Mouse (Mus musculus): ENCODE data around the gene Zfp618.

Gene Zfp618

DNA sequence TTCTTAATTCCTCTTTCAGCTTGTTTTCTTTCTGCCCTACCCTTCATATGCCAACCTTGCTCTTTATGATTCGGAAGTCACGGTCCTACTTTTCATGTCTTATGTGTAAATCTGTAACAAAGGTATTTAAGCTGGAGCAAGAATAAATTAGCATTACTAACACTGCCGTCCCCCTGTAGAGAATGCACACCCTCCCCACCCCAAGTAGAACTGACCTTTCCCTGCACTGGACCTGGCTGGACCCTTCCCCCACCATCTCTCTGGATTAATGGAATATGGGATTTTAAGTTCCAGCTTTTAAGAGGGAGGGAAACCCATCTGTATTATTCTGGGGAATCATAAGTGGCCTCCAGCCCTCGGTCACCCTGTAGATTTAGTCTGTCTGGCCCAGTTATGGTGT lies 65.9 kb downstream of the Zfp618 start:
- no peak for DNase-seq (ENCODE audit: low spot score)

DNA sequence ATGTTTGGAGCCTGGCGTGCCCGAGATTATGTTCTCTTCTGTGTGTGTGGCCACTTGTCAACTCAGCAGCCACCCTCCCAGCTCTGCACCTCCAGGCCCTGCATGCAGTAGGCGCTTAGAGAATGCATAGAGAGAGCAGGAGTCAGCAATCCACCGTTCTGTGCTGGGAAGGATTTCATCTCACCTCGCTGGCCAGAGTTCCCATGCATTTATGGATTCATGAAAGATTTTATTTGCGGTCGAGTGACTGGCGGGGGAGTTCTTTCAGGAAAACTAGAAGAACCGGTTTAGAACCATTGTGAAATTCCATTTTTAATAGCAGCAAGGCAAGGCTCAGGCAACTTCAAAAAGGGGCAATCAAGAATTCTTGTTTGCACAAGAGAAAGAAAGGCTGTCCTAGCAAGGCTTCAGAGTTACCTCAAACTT lies 67.2 kb downstream of the Zfp618 start:
- DNase-seq (ENCODE audit: low spot score): no peak

DNA sequence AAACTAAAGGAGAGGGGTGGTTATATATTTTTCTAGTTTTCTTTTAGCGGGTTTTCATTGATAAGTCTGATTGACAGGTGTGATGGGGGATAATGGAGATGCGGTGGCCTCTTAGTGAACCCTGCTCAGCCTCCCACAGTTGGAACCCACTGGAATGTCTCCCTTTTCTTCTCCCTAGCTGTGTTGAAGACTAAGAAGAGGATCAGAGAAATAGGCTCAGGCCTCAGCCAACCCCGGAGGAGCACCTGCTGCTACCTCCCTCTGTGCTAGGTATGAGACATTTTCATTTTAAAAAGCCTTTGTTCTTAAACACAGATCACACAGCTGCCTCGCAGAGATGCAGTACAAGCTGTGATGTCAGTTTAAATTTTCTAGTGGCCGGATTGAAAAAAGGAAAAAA lies 68.4 kb downstream of the Zfp618 start:
- DNase-seq (ENCODE audit: low spot score): no peak

DNA sequence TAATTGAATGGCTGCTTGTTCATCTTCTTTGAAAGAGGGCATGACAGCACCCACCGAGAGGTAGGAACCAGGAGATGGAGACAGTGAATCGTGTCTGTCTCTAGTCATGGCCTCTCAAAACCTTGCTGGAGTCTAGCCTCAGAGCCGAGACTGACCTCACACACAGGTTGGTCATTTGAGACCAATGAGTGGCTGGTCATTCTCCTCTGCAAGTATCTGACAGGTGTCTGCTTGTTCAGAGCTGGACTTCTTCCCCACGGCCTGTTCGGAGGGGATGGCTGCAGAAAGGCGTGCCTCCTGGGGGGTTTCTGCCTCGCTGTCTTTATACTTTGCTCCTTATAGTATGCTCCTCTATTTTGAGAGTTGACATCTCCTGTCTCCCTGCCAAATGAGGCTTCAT lies 70.6 kb downstream of the Zfp618 start:
- no peak for DNase-seq (ENCODE audit: low spot score)

DNA sequence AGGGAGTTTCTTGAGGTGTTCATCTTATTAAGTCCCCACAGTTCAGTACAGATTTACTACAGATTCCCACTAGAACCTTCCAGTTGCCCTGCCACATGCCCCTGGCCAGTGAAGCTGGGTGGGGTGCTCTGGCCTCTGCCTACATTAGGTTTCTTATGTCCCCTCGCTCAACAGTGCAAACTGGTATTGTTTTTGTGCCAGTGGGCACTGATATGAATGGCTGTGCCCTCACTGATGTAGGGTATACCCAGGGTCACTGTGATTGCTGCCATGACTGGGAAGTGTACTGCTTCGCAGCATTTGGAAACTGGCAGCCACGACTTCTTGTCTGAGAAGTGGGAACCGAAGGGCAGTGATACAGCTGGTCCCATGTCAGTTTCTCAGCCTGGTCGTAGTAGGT lies 71.4 kb downstream of the Zfp618 start:
- DNase-seq (ENCODE audit: low spot score): no peak

DNA sequence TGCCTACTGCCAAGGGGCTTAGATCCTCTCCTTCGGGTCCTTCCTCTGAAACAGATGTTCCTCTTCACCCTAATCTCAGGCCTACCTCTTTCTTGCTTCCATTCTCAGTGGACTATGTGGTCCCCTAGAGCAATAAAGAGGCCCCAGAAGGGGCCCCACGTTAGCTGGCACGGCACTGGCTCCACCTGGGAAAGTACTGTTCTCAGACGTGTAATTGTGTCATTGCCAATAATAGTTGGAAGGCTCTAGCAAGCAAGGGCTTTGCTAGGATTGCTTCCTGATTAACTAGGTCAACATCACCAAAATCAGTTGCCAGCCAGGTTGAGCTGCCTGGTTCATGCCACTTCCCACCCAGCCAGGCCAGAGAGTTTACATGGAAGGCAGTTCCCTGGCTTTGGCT lies 72.2 kb downstream of the Zfp618 start:
- DNase-seq (ENCODE audit: low spot score): no peak

DNA sequence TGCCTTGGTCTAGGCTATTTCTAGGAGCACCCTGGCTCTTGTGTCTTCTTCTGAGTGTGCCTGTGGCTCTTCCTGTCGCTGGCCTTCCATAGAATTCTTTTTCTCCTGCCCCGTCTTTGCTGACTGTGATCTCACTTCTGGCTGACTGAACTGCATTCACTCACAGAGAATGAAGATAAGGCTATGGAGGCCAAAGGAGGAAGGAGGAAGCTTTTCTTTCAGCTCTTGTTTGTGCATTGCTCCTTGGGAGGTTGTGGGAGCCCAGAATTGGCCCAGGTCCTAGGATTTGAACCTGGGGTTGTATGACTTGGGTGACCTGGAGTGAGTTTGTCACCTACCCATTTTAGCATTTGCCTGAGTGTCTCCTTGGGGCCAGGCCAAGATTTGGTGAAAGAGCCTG lies 72.9 kb downstream of the Zfp618 start:
- no peak for DNase-seq (ENCODE audit: low spot score)

DNA sequence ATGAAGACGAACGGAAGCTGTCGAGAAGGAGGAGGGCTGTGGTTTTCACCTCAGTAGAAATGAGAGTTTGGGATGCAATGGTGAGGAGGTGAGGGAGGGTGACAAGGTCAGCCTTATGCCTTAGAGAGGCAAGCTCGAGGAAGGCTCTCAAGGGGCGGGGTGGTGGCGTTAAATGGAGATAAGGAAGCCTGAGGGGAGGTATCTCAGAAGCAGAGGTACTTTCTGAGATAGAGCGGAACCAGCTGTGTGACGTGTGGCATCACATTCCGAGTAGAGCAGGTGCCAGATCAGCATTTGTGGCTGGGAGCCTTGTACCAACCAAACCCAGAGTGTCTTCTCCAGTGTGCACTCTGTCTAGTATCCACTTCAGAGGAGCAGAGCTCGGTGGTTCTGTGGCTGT lies 73.6 kb downstream of the Zfp618 start:
- no peak for DNase-seq (ENCODE audit: low spot score)

DNA sequence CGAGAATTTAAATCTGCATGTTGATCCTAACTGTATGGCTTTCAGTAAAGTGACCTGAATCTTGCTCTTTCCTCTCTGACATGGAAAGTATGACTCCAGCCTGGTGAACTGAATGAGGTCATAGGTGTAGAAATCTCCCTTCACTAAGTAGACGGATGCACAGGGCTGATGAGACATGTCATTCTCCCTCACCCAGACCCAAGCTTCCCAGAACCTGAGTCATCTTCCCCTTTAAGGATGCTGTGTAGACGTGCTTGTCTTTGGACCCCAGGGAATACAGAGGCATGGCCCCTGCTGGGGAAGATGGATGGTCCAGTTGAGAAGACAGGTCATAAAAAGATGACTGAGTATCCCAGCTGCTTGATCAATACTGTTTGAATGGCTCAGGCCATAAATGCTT lies 83.2 kb downstream of the Zfp618 start:
- no peak for DNase-seq (ENCODE audit: low spot score)

DNA sequence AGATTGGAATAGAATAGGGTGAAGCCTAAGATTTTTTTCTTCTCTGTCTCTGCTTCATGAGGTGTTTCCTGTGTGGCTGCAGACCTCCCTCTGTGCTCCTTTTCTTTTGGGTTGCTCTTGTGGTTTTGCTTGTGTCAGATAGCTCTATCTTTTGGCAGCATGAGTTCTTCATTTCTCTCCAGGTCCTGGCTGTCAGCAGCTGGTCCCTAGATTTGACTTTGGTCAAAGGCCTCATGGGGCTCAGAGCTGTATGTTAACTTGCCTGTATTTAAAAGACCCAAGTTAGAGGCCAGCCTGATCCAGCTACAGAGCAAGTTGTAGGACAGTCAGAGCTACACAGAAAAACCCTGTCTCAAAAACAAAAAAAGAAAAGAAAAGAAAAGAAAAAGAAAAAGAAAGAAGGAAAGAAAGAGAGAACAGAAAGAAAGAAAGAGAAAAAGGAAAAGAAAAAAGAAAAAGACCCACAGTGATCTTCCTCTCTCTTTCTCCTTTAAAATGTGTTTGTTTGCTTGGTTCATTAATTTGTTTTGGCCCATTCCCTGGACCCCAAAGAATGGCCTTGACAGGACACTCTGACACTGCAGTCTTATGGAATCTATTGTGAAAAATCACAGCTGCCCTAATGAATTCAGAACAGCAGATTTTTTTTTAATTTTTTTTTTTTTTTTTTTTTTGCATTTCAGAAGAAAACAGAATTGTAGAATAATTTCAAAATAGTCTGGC lies 84.4 kb downstream of the Zfp618 start:
- no peak for DNase-seq (ENCODE audit: low spot score)

DNA sequence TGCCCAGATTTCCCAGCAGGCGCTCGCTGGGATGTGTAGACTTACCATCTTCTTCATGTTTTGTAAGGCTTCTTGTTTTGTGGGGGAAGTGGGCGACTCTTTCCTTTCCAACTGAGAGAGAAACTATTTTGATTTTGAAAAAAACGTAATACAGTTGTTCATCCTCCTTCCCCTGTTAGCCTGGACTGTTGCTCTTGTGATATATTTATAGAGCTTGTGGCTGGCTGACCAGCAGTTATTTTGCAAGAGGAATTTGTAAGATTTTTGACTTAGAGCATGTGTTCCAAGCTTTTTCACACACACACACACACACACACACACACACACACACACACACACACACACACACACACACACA lies 84.9 kb downstream of the Zfp618 start:
- DNase-seq (ENCODE audit: low spot score): no peak

DNA sequence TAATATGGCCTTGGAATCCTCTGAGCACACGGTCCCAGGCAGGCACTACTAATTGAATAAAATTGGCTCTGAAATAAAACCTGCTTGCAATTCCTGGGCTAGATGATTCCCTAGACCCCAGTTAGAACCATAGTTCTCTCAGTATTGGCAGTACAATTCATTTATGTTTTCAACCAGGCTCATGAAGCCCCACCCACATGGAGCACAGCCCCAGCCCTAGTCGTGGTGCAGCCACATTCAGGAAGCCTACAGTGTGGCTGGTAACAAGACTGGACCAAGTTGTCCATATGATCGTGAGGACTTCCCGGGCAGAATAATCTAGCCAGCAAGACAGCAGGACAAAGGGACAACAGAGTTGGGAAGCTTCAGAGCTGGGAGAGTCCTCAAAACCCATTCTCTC lies 85.6 kb downstream of the Zfp618 start:
- no peak for DNase-seq (ENCODE audit: low spot score)

DNA sequence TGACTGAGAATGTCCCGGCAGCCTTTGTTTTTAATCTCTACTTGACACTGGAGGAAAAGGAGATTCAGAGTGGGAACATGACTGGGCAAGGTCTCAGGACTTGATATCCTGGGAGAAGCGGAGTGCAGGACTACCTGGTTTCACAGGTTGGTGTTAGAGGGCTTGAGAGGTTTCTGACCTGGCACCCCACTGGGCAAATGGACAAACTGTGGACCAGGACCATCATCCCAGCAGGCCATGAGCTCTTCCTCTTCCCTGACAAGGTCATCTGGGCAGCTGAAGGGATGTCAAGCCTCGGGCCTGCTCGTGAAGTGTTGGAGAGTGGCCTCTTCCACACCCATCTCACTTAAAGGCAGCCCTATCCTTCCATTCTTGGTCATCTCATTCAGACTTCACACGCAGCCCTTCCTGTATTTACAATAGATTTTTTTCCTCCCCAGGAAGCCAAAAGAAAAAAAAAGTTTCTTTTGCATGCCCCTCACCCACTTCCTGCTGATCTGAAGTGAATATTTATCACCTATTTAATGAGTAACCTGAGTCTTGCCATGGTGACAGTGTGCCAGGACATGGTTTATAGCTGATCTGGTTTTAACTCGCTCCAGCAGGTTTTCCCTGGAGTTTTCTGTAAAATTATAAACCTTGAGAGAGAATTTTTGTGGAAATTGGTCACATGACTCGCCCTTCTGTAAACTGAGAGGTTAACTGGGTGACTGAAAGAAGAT lies 86.7 kb downstream of the Zfp618 start:
- DNase-seq (ENCODE audit: low spot score): no peak

DNA sequence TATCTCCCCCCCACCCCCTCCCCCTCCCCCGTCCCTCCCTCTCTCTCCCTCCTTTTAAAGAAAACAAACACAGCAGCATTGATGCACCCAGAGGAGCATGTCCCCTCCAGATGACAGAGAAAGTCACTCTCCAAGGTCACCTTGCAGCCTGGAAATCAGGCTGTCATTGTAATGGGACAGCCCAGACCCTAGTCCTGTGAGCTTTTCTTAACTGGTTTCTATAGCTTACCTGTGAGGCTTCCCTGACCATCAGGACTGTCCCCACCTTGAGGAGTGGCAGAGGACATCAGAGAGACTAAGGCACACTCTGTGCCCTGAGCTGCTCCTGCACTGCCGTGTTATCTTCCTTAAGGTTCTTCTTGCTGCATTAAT lies 87.3 kb downstream of the Zfp618 start:
- no peak for DNase-seq (ENCODE audit: low spot score)

DNA sequence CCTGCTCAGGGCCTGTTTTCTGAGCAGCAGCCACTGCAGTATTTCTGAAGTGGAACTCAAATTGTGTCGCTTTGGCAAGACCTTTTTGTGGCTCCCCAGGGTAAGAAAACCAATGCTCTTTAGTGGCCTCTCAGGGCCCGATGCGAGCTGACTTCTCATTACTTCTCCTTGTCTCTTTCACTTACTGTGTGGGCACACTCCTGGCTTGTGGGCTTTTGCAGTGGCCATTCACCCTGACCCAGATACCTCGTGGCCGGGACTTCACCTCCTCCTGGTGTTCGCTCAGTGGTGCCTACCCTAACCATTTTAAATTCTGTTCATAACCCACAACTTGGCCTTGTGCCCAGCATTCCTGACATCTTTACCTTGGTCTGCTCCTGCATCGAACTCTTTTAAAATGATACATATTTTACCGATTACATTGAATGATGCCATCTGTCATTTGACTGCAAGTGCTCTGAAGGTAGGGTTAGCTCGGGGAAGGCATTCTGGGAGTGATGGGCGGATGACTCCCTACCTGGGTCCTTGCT lies 89.9 kb downstream of the Zfp618 start:
- DNase-seq (ENCODE audit: low spot score): no peak

DNA sequence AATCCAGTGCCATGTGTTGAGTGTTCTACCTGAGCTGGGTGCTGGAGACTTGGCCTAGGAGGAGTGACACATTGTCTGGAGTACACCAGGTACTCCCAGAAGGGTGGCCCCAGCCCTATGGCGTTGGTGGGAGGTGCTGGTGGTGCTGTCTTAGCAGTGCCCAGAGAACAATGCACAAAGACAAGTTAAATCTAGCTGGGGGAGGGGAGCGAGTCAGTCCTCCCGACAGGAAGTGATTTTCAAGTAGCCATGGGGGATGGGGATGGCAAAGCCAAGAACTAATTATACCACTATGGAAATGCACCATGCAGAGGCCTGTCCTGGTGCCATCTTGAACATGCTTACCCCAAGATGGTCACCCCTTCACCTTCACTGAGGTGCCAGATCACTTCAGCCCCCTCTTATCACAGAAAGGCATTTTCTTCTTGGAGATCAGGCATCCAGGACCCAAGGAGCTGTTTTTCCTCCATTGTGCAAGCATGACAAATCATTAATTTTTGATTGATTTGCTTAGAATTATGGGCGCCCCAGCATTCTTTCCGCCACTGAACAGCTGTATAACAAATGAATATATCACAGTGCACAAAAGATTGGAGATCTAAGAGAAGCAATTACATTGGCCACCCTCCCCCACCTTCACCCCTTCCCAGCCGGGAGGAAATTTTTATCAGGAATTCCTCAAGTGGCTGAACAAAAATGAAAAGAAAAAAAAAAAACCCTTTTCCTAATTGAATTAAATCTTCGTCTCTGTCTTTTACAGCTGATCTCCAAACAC lies 91.5 kb downstream of the Zfp618 start:
- no peak for DNase-seq (ENCODE audit: low spot score)

DNA sequence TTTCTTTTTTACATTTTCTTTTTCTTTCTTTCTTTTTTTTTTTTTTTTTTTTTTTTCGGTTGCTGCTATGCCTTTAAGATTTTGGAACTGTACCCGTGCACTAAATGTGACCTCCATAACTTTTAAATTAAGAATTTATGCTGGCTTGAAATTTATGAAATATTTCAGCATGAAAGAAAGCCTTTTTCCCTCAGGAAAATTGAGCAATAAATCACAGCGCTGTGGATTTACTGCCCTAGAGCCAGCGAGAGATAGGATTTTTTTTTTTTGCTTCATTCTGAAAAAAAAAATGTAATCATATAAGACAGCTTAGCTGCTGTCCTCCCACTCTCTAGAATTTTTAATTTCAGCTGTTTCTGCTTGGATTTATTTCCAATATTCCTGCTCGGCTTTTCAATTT lies 92.2 kb downstream of the Zfp618 start:
- DNase-seq (ENCODE audit: low spot score): no peak

DNA sequence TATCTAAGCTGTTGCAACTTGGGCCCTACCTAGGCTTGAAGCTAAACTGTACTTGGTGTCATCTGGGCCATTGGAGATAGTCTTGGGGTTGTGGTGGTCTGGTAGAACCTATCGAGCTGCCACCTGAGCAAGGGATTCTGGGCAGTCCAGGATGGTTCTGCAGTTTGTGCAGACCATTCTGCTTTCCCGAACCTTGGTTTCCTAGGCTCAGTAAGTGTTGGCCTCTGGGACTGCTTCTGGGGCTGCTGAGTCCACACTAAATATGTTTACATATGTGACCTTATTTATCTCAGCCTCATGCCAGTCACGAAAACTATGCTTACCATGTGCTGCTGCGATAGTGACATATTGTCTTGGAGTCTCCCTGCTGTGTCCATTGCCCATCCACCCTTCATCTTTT lies 93.3 kb downstream of the Zfp618 start:
- DNase-seq (ENCODE audit: low spot score): no peak

DNA sequence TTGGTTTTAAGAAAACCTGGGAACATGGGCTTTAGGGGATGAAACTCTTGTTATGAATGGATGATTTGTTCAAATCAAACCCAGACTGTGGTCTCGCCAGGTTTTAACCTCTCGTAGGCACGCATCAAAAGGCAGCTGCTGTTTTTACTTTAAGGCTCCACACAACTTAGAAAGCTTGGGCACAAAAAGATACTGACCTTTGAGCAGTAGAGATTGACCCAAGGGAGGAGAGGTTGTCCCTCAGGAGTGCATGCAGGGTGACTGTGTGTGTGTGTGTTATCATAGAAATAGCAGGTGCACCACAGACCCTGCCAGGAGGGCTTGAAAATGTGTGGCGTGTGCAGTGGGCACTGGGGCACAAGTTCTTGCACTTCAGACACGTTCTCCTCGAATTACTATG lies 95.0 kb downstream of the Zfp618 start:
- no peak for DNase-seq (ENCODE audit: low spot score)

DNA sequence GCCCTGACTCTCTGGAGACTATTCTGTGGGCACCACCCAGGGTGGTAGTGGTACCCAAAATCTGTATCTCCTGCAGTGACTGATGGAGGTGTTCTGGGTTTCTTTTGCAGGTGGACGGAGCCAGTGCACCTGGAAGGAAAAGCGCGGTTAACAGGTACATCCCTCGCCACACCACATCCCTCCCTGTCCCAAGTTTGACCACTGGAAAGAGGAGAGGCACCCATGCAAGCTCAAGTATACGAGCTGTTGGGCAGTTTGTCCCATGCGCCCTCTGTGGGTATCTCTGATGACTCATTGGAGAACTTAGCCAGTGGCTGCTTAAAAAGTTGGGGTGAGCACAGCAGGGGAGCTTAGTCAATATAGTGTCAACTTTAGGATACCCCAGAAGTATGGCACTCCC lies 96.0 kb downstream of the Zfp618 start:
- DNase-seq (ENCODE audit: low spot score): no peak

DNA sequence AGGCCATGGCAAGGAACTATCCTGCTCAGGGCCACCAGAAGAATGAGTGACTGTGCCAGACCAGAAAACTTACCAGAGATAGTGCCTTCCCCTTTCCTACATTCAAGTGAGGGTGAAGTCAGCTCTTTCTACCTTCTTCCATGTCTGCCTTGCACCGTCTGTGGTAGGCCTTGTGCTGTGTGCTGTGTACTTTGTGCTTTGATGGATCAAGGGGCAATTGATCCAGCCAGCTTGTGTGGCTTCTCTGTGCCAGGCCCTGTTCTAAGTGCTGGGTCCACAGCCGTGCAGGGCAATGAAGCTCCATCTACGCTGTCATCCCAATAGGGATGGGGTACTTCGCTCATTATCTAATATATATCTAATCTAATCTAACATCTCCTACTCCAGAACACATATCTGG lies 98.0 kb downstream of the Zfp618 start:
- no peak for DNase-seq (ENCODE audit: low spot score)

DNA sequence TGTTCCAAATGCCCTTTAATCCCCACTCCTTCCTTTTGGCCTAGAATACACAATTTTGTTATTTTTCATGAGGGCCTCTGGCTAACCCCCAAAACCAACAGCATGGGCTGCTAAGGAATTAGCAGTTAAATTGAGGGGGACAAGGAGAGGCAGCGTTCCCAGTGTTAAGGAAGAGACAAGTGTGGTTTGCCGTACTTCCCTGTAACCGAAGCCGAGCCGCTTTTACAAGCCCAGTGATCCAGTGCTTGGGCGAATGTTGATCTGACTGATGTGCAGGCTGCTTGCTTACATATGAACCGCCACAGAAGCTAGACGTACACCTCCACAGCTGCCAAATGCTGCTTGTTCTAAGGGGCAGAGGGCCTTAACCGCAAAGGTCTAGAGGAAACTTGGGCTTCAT lies 99.5 kb downstream of the Zfp618 start:
- DNase-seq (ENCODE audit: low spot score): no peak

DNA sequence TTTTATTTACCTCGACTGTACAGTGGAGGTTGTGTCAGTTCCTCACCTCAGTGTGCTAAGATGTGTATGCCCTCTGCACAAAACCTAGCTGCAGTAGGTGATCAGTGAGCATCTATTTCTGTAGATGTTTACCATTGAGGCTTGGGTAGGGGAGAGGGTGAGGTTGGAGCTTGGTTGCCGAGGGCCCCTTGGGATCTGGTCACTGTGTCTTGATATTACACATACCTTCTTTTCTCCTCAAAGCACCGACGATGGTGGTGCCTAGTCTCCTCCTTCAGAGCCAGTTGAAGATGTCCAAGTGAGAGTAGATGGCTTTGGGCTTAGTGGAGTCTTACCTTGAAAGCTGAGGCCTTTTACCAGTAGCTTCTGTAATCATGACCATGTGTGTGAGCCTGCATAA lies 101.4 kb downstream of the Zfp618 start:
- no peak for DNase-seq (ENCODE audit: low spot score)
